Mouse (Mus musculus) gastrocnemius, postnatal 14 days (tissue): Measurements from ENCODE around the gene 2210016F16Rik. TPM values are rescaled to one million over a fixed set of nuclear protein-coding genes. Genes with fewer than 3 reads are reported as not detected.
A peak's percentile ranks its signal among the peaks of the same experiment; 100 is the strongest.
"Not testable (repeated sequence)": the region's sequence is repeated elsewhere in the genome, so short reads cannot be mapped to it uniquely, and the experiment has no call there.

Experiments
- DNase-seq: peaks from one replicate; pipeline ENCODE4 v3.0.0; 2021; ENCODE audit warnings: mixed read lengths
- intact Hi-C: fragments of 180-260 bp; cut with DNase I; formaldehyde crosslinking; loops from one replicate; pipeline ENCODE4 v1.15.1; 2025; ENCODE audit warnings: low total_unique reads
- long read RNA-seq, 2 experiments: library from polyadenylated mRNA; stranded (forward); transcript quantifications; one replicate each; pipeline ENCODE4 v2.0.0; 2021
- total RNA-seq, 2 experiments: library from RNA; stranded (reverse); gene quantifications; 2 replicates each; pipeline ENCODE4 v1.2.3; 2021

2210016F16Rik gene
- 10 to 100 TPM; 10.1 to 10.5 TPM for total RNA-seq
- long read RNA-seq, experiment 1, transcript 2210016F16Rik-201 (4 exons, 3,051 nt): major isoform, 30 of 35 reads
- long read RNA-seq, experiment 1, partial matches to known transcripts: 0 of 35 reads
- long read RNA-seq, experiment 1, other reads (novel, unspliced or antisense): 5 of 35 reads
- long read RNA-seq, experiment 2, transcript 2210016F16Rik-201 (4 exons, 3,051 nt): major isoform, 20 of 22 reads
- long read RNA-seq, experiment 2, partial matches to known transcripts: 2 of 22 reads
- long read RNA-seq, experiment 2, other reads (novel, unspliced or antisense): 0 of 22 reads

- peak; percentile 72 for DNase-seq
- intact Hi-C loops: loop anchor here (5.0 to 10.0 kb wide), 2 partner anchors 98 to 230 kb away; partner anchors contain the start of gene Idnk
Measured at GRCm38 (mm10) chr13:58384779-58385546, at the start of gene 2210016F16Rik. Gene 2210016F16Rik, minus strand, starts transcription at chr13:58385225.

DNA sequence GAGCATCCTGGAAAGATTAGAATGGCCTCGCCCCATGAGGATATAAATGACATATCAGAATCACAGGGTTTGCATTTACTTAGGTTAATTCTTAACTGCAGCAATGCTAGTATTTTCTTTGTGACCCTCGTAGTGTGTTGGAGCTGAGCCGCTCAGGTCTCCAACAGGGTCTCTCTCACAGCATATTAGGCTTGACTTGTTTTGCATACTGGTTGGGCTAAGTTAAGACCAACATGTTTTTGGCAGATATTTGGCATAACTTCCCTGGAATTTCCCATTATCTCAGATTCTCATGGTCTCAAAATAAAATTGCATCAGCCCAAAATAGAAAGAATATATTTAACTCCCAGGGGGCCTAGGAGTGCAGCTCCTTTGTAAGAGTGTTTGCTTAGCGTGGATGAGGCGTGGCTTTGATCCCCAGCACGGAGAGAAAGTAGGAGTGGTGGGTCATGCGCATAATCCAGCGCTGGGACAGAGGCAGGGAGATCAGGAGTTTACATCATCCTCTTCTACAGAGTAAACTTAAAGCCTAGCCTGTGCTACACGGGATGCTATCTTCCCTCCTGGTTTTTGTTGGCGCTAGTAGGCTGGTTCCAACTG lies 38.1 kb upstream of the 2210016F16Rik start:
- intact Hi-C loops: loop anchor here (10.0 kb wide), 1 partner anchor 1912 kb away; no protein-coding TSS in a partner anchor
- DNase-seq: no peak

GRCm38 (mm10) chr13:58422242-58422641 lies 37.2 kb upstream of the 2210016F16Rik start:
- DNase-seq: no peak
- intact Hi-C loops: loop anchor here (10.0 kb wide), 1 partner anchor 1913 kb away; no protein-coding TSS in a partner anchor

DNA sequence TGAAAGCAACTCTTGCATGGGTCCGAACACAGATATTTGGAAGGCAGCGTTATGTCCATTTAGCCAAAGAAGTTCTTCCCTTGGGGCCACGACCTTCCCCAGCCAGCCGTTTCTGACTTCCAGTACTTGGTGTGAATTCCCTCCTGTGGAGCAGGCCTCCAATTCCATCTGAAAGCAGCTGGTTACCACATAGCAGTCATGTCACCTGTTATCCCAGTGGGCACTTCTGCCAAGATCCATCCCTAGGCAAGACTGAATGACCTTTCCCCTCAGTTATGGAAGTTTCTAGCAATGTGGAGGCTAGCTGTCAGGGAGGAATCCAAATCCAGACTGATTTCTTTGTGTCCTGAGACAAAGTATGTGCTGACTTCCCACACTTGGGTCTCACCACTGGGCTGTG lies 36.0 kb upstream of the 2210016F16Rik start:
- DNase-seq: no peak
- intact Hi-C loops: loop anchor here (10.0 kb wide), 1 partner anchor 1914 kb away; no protein-coding TSS in a partner anchor

- intact Hi-C loops: no loop called here
- no peak for DNase-seq
Measured at GRCm38 (mm10) chr13:58419266-58419665, 34.2 kb upstream of the 2210016F16Rik start.

DNA sequence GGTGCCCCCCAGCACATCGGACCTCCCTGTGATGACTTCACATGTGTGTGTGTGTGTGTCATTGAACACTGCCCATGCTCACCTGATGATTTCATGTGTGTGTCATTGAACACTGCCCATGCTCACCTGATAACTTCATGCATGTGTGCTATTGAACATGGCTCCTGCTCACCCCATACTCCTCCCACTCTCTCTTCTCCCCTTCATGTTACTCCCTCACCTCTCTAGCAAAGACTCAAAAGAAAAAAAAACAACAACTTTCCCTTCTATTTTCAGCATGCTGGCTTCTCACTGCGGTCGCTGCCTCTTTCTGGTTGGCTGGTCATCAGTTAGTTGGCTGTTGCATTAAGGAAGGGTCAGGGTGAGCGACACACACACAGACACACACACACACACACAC lies 33.6 kb upstream of the 2210016F16Rik start:
- intact Hi-C loops: no loop called here

GRCm38 (mm10) chr13:58415838-58416237 lies 30.8 kb upstream of the 2210016F16Rik start:
- DNase-seq: peak; percentile 19
- intact Hi-C loops: no loop called here

More for the DNA sequence above, 33.6 kb upstream of the 2210016F16Rik start:
- no peak for DNase-seq

DNA sequence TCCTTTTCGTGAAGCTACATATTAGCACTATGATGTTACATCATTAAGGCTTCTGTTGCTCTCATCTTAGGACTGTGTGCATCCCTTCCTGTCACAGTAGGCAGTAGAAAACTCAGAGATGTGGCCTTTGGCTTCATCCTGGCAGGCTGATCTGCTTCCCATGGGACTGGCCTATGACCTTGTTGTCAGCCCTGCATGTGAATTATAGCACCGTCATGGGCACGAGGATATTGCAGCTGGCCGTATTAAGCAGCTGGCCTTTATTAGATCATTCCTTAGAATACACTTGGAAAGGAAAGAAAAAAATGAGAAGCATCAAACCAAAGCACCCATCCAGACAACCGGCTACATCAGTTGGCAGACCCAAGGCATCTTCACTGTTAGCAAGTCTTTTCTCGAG lies 30.3 kb upstream of the 2210016F16Rik start:
- DNase-seq: peak; percentile 31

DNA sequence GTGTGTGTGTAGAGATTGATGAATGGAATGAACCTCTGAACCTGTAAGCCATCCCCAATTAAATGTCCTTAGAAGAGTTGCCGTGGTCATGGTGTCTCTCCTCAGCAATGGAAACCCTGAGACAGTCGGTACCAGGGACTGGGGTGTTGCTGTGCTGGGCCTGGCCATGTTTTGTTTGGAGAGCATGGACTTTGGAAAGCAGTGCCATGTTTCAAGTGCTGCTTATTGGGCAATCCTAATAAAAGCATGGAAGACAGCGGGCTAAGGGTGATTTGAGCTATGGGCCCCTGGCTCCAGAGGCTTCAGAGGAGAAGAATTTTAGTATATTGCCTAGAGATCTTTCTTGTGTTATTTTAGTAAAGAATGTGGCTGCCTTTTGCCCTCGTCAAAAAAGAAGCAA lies 26.0 kb upstream of the 2210016F16Rik start:
- intact Hi-C loops: no loop called here
- no peak for DNase-seq

More for the DNA sequence above, 30.3 kb upstream of the 2210016F16Rik start:
- intact Hi-C loops: no loop called here

DNA sequence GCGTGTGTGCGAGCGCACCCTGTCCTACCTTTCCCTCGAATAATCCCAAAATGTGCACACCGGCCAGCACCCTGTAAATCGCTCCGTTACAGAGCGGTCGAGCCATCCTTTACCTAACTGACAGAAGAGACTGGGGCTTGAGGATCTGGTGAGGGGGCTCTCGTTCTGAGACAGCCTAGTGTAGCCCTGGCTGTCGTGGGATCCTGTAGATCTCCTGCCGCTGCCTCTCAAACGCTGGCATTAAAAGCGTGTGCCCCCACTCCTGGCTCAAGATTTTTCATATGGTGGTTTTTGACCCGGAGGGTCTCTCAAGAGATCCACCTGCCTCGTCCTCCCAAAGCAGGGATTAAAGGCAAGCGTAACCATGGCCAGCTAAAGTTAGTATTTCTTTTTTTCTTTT lies 18.2 kb upstream of the 2210016F16Rik start, which contains the start of gene Hnrnpk:
Gene Hnrnpk, minus strand, starts transcription at position 101 of the 400 bp plus-strand sequence.
- intact Hi-C loops, DNase-seq: not testable (repeated sequence)

DNA sequence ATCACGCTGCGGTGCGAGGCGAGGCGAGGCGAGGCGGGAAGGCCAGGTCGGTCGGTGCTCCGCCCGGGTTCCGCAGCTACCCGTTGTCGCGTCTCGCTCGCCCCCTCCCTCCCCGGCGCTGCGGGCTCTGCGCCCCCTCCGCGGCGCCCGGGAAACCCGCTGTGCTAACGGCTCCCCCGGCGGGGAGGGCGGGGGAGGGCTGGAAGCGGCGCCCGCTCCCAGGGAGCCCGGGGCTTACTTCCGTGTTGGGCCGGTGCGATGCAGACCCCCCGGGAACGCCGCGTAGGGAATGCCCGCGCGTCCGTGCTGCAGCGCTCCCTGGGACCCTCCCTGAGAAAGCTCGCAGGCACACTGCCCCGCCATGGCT lies 17.7 kb upstream of the 2210016F16Rik start:
- intact Hi-C loops: no loop called here

DNA sequence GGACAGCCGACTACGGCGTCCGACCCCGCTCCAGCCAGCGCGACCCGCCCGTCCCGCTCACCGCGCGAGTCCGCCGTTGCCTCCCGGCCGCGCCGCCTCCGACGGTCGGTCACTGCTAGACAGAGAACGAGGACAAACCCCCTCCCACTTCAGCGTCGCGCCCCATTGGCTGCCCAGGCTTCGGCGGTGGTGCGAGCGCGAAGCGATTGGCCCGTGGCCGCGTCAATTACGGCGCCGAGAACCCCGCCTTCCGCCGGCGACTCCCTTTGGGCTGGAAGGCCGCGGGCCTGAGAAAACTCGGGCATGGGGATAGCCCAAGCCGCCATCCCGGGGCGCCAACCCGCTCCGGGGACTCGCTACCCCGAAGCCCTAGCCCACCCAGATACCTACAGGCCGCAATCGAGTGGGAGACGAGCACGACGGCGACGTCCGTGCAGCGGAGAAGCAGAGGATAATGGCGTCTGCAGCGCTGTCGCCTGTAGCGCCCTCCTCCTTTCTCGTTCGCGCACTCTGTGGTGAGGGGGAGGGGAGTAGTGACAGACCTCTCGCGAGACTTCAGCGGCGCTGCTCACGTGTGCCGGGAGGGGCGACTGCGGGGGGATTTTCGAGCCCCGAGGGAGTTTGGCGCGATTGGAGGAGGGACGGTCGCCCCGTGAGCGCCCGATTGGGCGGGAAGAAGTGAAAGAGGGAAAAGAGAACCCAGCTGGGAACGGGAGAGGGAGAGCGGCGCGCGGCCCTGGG lies 17.1 kb upstream of the 2210016F16Rik start, which contains the start of gene Rmi1:
Gene Rmi1, plus strand, starts transcription at position 246 of the 741 bp plus-strand sequence.
- DNase-seq: peak; percentile 98
- intact Hi-C loops: no loop called here

More for the DNA sequence above, 17.7 kb upstream of the 2210016F16Rik start:
- DNase-seq: no peak

DNA sequence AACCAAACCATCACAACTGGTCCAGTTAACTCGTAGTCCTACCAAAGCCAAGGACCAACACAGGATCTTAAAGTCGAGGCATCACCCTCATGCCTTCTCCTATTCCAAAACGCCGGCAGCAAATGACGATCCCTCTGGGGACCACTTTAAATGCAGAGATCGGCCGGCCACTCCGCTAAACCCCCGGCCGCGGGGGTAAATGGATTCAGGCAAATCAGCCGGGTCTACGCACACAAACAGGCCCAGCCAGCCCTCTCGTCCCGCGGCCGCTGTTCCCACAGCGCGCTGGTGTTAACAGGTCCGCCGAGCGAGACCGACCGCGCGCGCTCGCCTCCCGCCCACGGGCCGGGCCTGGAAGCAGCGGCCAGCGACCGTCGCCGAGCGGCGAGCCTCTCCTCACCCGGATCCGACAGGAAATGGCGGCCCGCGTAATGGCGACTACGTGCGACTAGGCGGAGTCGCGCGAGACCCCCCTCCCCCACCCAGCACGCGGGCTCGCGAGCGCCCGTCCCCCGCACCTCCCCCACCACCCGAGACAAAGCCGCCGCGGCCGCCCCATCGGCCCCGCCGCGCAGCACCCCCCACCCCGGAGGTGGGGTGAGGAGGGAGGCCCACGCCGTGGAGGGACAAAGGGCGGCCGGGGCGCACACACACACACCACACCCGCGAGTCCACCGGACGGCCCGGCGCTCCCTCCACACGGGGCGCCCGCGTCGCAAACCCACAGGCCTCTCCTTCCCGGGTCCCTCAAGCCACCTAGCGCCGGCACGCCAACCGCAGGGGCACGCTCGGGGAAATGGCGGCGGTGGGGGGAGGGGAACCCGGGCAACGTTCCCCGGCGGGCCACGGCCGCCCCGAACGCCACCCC lies 16.3 kb upstream of the 2210016F16Rik start:
- intact Hi-C loops: no loop called here
- peak; percentile 83 for DNase-seq

DNA sequence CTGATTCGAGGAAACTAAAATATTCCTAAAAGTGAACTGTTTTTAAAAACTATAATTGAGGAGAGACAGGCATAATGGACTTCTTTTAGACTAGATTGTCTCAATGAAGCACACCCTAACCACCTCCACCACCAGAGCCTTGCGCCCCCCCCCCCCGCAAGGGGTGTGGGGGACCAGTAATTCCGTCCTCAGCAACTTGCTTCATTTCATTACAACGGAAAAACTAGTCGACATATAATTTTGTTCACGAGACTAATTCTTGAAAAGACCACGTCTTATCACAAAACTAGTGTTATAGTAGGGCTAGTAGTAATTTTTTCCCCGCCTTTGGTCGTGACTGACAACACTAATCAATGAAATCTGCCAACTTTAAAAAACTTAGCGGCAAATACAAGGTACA lies 15.6 kb upstream of the 2210016F16Rik start:
- intact Hi-C loops: no loop called here
- DNase-seq: no peak

- DNase-seq: no peak
- intact Hi-C loops: no loop called here
Measured at GRCm38 (mm10) chr13:58397651-58398050, 12.6 kb upstream of the 2210016F16Rik start.

DNA sequence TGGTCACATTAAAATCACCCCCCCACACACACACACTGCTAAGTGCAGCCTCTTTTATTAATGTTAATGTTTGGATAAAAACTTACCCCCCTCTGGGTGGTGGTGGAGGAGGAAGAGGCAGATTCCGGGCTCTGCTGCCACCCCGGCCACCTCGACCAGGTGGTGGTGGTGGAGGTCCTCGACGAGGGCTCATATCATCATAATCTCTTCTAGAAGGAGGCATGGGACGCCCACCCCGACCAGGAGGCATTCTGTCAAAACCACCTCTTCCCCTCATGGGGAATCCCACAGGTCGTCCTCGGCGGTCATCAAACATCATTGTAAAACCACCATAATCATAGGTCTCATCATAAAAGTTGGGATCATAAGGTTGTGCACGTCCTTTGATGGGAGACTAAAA lies 9.4 kb upstream of the 2210016F16Rik start:
- DNase-seq, intact Hi-C loops: not testable (repeated sequence)

DNA sequence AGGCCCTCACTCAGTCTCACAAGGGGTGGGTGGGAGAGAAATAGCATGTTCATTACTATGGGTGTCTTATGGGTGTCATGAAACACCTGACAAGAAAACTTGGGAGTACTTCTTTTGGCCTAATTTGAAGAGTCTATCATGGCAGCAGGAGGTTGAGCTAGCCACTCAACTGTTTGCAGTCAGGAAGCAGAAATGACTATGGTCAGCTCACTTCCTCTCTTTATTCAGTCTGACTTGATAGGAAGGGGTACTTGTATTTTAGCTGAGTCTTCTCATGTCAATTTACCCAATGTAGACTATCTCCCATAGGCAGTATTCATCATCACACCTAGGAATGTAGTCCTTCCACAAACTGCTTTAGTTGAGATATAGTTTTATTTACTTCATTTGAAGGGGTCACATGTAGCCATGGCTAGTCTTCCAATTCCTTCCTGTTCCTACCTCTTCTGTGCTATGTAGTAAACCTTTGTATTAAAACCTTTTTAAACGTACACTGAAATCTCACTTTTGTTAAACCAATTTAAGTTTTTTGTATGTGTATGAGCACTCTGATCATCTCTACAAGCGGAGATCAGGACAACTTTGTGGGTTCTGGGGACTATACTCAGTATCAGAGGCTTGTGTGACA lies 4.4 kb upstream of the 2210016F16Rik start:
- intact Hi-C loops: loop anchor here (5.0 to 10.0 kb wide), 2 partner anchors 102 to 235 kb away; partner anchors contain the start of gene Idnk
- DNase-seq: no peak

- intact Hi-C loops: loop anchor here (5.0 to 10.0 kb wide), 2 partner anchors 101 to 234 kb away; partner anchors contain the start of gene Idnk
- DNase-seq: no peak
Measured at GRCm38 (mm10) chr13:58388379-58388778, 3.4 kb upstream of the 2210016F16Rik start.
